Mouse (Mus musculus) layer of hippocampus, postnatal 25 days (tissue): ENCODE data around the gene Ntn5. TPM values are rescaled to one million over a fixed set of nuclear protein-coding genes. Genes with fewer than 3 reads are reported as not detected.

Source experiments
- DNase-seq, 2 experiments: peaks; one replicate each; pipeline ENCODE4 v3.0.0; 2022; ENCODE audit warnings: mixed read lengths in 2 of 2, low spot score in 1 of 2; ENCODE audit errors: extremely low spot score in 1 of 2
- total RNA-seq, 2 experiments: library from RNA; stranded (reverse); gene quantifications; 2 replicates each; pipeline ENCODE4 v1.2.3; 2021

Gene Ntn5
- total RNA-seq, 2 experiments from 2014 or later: 3.4 to 4.5 TPM

DNA sequence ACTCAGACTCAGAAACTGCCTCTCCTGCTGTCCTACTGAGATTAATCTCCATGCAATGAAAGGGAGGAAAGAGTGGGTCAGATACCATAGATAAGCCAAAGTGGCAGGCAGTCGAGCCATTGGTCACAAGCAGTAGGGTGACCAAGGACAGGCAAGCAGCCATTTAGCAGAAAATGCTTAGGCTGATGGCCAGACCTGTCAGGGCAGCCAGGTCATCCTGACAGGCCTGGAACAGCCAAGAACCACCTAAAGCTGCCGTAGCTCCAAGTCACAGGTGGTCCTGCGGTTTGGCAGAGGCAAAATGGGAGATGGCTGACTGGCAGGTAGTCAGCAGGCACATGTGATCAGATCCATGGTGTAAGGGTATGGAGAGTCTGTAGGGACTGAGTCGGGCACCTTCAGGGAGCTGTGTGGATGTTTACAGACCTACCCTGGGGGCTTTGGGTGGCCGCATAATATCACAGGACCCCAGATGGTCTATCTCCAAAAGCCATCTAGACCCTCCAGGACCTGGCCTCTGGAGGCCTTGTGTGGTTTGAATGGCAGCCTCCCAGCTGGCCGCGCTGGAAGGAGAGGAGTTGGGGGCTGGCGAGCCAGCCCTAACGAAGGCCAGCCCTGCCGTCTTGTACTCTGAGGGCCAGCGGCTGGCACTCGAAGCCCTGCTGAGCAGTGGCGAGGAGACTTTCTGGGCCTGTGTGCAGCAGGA is 38.0 kb downstream of the Ntn5 start:
- no peak for DNase-seq

DNA sequence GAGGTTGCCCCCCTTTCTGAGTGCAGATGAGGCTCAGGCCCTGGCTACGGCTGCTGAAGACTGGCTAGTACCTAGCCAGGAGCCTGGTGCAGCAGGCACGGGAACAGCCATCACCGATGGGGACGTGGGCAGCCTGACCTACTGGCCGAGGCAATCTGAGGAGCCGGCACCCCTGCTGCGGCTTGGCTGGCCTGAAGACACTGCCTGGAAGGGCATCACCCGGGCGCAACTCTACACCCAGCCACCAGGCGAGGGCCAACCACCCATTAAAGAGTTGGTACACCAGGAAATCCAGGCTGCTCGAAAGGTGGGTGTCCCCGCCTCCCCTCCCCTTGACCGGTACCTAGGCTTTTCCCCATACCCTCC is 38.5 kb downstream of the Ntn5 start:
- no peak for DNase-seq

DNA sequence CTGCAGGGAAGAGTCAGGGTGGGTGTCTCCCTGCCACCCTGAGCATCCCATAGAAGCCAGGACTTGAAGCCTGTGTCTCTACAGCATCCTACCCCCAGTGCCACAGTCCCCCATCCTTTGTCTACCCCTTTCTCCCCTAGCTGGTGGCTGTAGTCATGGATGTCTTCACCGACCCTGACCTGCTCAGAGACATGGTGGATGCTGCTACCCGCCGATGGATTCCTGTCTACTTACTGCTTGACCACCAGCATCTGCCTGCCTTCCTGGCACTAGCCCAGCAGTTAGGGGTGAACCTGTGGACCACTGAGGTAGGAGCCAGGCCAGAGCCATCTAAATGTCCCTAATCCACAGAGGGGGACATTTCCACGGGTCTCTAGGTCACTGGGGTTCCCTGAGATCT is 39.5 kb downstream of the Ntn5 start:
- DNase-seq: no peak

DNA sequence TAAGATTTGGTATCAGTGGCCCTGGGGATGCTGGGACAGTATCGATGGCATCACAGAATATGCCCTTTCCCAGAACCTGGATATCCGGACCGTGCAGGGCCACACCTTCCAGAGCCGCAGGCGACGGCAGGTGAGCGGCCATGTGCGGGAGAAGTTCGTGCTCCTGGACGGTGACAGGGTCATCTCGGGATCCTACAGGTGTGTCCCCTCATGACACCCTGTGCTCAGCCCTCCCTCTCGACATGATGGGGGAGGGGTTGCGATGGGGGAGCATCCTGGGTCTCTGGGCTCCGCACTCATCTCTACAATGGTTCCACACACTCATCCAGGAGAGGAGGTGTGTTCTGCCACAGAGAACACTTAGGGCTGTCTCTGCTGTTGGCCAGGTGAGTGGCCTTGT is 40.0 kb downstream of the Ntn5 start:
- no peak for DNase-seq

DNA sequence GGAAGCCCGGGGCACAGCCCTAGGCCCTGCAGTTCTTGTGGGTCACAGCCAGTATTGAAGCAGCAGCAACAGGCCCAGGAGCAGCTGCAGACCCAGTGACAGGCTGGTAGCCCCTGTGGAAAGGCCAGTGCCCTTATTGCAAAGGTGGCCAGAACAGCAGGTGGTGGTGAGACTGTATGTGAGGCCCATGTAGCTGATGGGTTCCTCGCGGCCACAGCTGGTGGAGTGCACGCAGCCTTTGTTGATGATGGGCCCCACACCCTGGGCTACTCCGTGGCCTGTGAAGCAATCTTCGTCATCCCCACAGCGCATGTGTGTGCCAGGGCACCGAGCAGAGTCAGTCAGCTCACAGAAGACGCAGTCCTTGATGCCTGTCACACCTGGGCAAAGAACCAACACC is 41.3 kb downstream of the Ntn5 start:
- DNase-seq: no peak

DNA sequence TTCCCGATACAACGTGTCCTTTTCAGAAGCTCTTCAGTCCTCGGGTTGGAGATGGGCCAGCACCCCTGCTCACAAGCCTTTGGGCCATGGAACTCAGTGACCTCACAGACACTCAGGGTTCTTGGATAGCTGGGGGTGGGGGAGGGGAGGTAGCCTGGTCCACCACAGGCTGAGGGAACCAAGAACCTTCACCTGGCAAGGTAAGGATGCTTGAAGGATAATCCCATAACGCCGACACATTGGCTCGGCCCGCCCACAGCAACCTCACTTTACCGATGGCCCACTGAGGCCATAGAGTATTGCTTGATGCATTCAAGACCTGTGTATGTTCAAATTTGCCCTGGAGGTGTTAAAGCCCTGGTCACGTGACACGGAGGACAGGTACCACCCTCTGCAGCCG is 41.9 kb downstream of the Ntn5 start, which contains the start of gene Spaca4:
Spaca4 (minus strand) TSS at position 101 of the 400 bp plus-strand sequence.
- DNase-seq: no peak

DNA sequence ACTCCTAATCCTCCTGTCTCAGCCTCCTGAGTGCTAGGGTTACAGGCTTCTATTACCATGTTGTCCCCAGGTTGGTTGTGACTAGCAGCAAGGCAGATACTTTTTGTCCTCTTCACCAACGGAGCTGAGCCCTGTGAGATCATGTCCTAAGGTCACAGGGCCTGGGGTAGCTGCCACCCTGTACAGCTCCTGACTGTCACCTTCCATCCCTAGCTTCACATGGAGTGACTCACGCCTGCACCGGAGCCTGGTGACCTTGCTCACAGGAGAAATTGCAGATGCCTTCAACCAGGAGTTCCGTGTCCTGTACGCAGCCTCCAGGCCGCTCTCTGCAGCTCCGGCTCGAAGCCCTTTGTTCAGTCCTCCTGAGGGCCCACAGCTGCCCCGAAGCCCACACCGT is 42.6 kb downstream of the Ntn5 start:
- no peak for DNase-seq

DNA sequence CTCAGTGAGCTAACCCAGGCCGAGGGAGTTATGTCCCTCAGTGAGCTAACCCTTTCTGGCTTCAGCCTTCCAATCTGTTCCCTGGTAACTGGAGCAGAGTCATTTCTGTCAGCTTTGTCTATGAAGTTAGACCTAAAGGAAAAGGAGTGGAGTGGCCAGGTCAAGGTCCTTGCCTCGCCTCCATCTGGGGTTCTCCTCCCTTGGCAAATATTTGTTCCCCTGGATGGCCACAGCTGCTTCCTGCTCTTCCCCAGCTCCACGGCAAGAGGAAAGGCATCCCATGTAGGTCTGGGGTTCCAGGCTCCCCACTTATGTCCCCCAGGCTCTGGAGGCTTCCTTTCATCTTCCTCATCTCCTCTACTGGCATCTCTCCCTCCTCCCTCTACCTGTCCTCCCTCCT is 43.8 kb downstream of the Ntn5 start:
- no peak for DNase-seq

DNA sequence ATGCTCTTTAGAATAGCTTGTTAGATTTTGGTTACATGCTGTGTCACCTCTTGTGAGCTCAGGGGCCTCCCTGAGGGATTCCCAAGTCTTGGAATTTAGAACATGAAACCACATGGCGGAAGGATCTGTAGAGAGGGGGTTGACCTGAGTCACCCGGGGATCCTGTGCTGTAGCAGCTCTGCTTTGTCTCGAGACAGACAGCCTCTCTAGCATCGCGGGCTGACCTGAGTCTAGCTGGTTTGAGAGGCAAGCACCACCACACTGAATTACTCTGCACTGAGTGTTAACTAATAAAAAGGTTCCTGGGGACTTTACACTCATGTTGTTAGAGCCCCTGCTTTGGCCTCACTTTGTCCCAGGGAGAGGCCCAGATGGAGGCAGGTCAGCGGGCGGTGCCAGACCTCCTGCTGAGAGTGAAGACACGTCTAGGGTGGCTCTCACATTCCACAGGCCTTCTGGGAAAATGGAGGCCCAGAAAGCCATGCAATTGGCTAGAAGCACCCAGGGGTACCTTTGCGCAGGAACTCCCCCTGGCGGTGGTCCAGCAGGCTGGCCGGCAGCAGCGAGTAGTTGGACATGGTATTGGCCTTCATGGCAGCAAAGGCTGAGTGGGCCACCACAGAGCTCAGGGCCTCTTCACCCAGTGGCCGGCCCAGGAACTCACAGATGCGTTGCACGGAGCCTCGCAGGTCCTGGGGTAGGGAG is 47.1 kb downstream of the Ntn5 start:
- no peak for DNase-seq

DNA sequence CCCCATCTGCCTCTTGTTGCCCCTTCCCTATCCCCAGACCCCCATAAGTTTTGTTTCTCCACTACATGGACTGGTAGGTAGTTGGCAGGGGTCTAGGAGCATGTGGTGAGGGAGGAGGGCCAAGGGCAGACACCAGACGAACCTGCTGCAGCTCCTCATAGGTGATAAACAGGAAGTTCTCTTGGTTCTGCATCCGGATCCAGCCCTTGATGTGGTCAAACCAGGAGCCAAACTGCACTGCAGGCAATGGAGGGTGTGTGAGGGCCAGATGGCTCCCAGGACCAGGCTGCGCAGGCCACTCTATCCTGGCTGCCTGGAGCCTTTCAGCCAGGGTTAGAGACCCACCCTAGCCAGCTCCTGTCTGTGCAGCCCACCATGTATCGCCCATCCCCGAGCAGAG is 49.7 kb downstream of the Ntn5 start:
- DNase-seq: no peak

DNA sequence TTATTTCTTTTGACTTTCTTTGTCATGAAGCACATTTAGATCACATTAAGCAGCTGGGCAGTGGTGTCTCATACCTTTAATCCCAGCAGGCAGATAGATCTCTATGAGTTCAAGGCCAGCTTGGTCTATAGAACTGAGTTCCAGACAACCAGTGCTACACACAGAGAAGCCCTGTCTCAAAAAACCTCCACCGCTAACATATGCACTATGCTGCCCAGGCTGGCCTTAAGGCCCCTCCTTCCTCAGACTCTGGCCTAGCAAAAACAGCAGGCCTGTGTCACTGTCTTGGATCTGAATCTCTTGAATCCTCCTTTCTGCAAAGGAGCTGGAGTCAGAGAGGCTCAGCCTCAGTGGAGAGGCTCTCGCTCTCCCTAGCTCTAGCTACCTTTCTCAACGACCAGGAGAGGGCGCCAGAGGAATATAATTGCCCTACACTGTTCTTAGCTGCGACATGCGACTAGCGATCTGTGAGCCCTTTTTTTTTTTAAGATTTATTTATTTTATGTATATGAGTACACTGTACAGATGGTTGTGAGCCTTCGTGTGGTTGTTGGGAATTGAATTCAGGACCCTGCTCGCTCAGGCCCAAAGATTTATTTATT is 55.4 kb downstream of the Ntn5 start:
- DNase-seq: peak; percentile 76 to 96

DNA sequence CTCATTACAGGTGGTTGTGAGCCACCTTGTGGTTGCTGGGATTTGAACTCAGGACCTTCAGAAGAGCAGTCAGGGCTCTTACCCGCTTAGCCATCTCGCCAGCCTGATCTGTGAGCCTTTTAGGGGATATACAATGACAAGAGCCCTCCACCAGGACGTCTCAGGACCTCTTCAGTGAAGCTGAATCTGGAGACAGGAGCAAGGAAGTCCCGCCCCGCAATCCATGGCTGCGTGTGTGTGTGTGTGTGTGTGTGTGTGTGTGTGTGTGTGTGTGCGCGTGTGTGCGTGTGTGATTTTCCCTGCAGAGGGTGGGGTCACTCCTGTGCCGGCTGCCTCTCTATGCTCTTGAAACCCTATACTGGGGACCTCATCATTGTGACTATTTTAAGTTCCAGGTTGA is 56.0 kb downstream of the Ntn5 start:
- DNase-seq: no peak

DNA sequence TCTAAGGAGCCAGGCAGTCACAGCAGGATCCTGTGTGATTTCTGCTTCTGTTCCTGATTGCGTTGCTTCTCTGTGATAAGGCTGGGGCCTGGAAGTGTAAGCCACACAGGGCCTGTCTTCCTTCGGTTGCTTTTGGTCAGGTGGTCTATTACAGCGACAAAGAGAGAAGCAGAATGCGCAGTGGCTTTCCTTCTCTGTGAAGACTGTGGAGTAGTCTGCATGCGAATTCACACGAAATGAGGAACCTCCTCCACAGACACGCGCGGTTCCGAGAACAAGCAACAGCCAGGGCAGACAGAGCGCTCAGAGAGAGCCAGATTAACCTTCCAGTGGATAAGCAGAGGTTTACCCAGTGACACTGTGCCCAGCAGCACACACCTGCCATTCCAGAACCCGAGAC is 57.5 kb downstream of the Ntn5 start:
- no peak for DNase-seq

DNA sequence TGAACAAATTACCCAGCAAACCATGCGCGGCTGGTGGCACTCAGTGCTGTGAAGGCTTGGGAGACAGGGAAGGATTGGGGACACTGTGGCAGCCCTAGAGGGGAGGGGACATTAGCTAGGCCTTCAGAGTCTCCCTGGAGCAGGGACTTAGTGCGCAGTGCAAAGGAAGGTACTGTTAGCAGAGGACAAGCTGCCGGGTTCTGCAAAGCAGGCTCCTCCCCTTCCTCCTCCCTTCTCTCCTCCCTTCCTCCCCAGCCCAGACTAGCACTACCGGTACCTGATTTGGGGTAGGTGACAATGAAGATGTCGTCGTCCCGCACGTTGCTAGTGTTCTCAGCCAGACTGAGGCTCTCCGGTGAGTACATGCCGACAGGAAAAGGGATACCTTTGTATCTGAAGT is 58.0 kb downstream of the Ntn5 start:
- no peak for DNase-seq

DNA sequence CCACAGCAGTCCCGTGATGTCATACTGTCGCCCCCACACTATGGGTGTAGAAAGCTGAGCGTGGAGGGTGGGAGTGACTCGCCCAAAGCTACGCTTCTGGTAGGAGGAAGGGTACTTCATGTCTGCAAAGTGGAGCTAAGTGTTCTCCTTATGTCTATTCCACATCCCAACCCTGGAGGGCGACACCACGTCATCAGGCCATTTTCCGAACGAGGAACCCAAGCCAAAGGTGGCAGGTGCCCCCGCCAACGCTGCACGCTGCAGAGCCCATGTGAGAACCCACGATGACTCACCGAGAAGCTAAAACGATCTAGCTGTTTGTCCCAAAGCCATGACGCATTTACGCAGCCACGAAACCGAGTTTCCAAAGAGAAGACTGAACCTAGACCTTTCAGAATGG is 58.5 kb downstream of the Ntn5 start:
- DNase-seq: peak; percentile 51 to 66

Other genes starting within 250 kb of the Ntn5 start
- 10 to 100 TPM; 13.9 to 16.5 TPM for gene Gys1, start 249.2 kb upstream of the Ntn5 start, total RNA-seq
- 10 to 100 TPM; 34.3 to 40.6 TPM for gene Ruvbl2, start 245.9 kb upstream of the Ntn5 start, total RNA-seq
- 100 to 1,000 TPM; 204 to 228 TPM for gene Ftl1, start 224.1 kb upstream of the Ntn5 start, total RNA-seq
- 10 to 100 TPM; 81.6 to 82.1 TPM for gene Bax, start 217.1 kb upstream of the Ntn5 start, total RNA-seq
- gene Tulp2, start 202.1 kb upstream of the Ntn5 start, total RNA-seq: not detected
- gene Gm45808, start 197.2 kb upstream of the Ntn5 start, total RNA-seq: 1 to 10 TPM in 1 of 2 experiments, under 1 TPM in 1; 0.63 to 1.1 TPM
- 1 to 10 TPM; 3.1 to 5.7 TPM for gene Dhdh, start 195.2 kb upstream of the Ntn5 start, total RNA-seq
- gene Nucb1, start 173.6 kb upstream of the Ntn5 start, total RNA-seq: 100 to 1,000 TPM; 102 to 105 TPM
- 10 to 100 TPM; 19.6 to 21.6 TPM for gene Ppp1r15a, start 157.8 kb upstream of the Ntn5 start, total RNA-seq
- under 1 TPM; 0.47 TPM for gene Plekha4, start 157.7 kb upstream of the Ntn5 start, total RNA-seq
- under 1 TPM in 1 of 2 experiments, not detected in 1; 0.54 TPM for gene Hsd17b14, start 129.1 kb upstream of the Ntn5 start, total RNA-seq
- gene Bcat2, start 113.9 kb upstream of the Ntn5 start, total RNA-seq: 10 to 100 TPM; 20.5 to 23.4 TPM
- not detected for gene Fgf21, start 68.5 kb upstream of the Ntn5 start, total RNA-seq
- not detected for gene Fut1, start 66.7 kb upstream of the Ntn5 start, total RNA-seq
- gene Izumo1, start 62.2 kb upstream of the Ntn5 start, total RNA-seq: not detected
- gene Rasip1, start 56.5 kb upstream of the Ntn5 start, total RNA-seq: 1 to 10 TPM; 6.1 to 6.5 TPM
- 1 to 10 TPM; 3.1 to 3.4 TPM for gene Mamstr, start 44.0 kb upstream of the Ntn5 start, total RNA-seq
- under 1 TPM; 0.31 to 0.32 TPM for gene Fut2, start 17.6 kb upstream of the Ntn5 start, total RNA-seq
- gene Sec1, start 10.4 kb downstream of the Ntn5 start, total RNA-seq: under 1 TPM; 0.80 to 0.86 TPM
- 100 to 1,000 TPM; 164 to 190 TPM for gene Car11, start 15.8 kb downstream of the Ntn5 start, total RNA-seq
- gene Dbp, start 21.1 kb downstream of the Ntn5 start, total RNA-seq: 10 to 100 TPM; 65.3 to 80.4 TPM
- gene Rpl18, start 31.4 kb downstream of the Ntn5 start, total RNA-seq: 100 to 1,000 TPM; 342 to 393 TPM
- 10 to 100 TPM; 33.7 to 34.7 TPM for gene Sphk2, start 34.0 kb downstream of the Ntn5 start, total RNA-seq
- gene Fam83e, start 37.2 kb downstream of the Ntn5 start, total RNA-seq: under 1 TPM; 0.12 to 0.21 TPM
- not detected for gene Spaca4, start 41.8 kb downstream of the Ntn5 start, total RNA-seq
- gene Lmtk3, start 99.7 kb downstream of the Ntn5 start, total RNA-seq: 100 to 1,000 TPM; 256 to 314 TPM
- gene Sult2b1, start 100.6 kb downstream of the Ntn5 start, total RNA-seq: 1 to 10 TPM; 6.8 to 9.1 TPM
- 100 to 1,000 TPM; 153 to 154 TPM for gene Cyth2, start 130.6 kb downstream of the Ntn5 start, total RNA-seq
- gene Kcnj14, start 140.8 kb downstream of the Ntn5 start, total RNA-seq: 1 to 10 TPM; 1.4 to 2.6 TPM
- gene Grwd1, start 146.9 kb downstream of the Ntn5 start, total RNA-seq: 10 to 100 TPM; 20.0 to 20.8 TPM
- gene Kdelr1, start 188.8 kb downstream of the Ntn5 start, total RNA-seq: 10 to 100 TPM; 74.9 to 75.2 TPM
- 10 to 100 TPM; 11.2 to 12.7 TPM for gene Grin2d, start 194.4 kb downstream of the Ntn5 start, total RNA-seq
- not detected for gene Syngr4, start 212.7 kb downstream of the Ntn5 start, total RNA-seq
- gene Tmem143, start 212.9 kb downstream of the Ntn5 start, total RNA-seq: 10 to 100 TPM; 22.5 to 24.6 TPM
- gene Emp3, start 237.4 kb downstream of the Ntn5 start, total RNA-seq: 1 to 10 TPM; 2.2 to 2.5 TPM
- 1 to 10 TPM; 3.1 to 3.2 TPM for gene Ccdc114, start 240.1 kb downstream of the Ntn5 start, total RNA-seq